Mouse (Mus musculus) MEL-GATA-1-ER (cell line): ENCODE measurements around the gene Cadm1.
A peak's percentile ranks its signal among the peaks of the same experiment; 100 is the strongest.

Experiments
- DNase-seq: peaks from one replicate; pipeline ENCODE4 v3.0.0-alpha.2; 2012; ENCODE audit warnings: low read depth; ENCODE audit errors: extremely low read depth

Cadm1 gene

GRCm38 (mm10) chr9:47733780-47734451, 203.9 kb downstream of the Cadm1 start:
- peak; percentile 74 for DNase-seq

- DNase-seq: no peak
Observed at GRCm38 (mm10) chr9:47734905-47735304, 204.9 kb downstream of the Cadm1 start.

DNA sequence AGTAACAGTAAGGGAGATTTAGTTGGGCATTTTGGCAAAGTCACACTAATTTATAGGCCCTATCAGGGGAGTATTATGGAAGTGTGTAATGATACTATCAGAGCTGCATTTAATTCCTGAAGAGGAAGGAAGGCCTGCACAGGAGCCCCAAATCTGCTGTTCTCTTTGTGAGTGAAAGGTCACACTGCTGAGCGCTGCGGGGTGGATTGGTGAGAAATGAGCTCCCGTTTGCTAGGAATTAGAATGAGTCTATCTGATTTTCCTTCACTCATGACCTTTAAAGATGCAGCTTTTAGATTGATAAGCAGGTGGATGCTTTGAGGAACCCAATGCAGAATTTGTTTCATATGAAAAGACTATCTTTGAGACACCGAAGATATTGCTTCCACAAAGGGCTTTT, 208.8 kb downstream of the Cadm1 start:
- DNase-seq: no peak

- no peak for DNase-seq
Observed at GRCm38 (mm10) chr9:47739276-47739675, 209.3 kb downstream of the Cadm1 start.

- no peak for DNase-seq
Observed at GRCm38 (mm10) chr9:47741751-47742150, 211.8 kb downstream of the Cadm1 start.

DNA sequence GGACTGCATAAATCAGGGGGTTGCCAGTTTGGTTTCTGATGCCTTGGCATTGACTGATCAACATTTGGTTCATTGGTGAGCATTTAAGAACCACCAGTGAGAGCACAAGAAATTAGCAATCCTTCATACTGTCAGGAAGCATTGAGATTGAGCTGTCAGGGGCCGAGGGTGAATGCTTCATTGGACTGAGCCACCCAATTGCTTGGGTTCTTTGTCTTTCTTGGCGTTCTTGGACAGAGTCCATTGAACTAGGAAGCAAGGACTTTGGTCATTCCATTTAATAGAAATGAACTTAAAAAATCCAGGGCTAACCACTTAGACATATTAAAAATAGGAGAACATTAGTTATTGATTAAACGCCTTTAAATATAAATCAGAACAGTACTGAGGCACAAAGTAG, 214.9 kb downstream of the Cadm1 start:
- DNase-seq: no peak

DNA sequence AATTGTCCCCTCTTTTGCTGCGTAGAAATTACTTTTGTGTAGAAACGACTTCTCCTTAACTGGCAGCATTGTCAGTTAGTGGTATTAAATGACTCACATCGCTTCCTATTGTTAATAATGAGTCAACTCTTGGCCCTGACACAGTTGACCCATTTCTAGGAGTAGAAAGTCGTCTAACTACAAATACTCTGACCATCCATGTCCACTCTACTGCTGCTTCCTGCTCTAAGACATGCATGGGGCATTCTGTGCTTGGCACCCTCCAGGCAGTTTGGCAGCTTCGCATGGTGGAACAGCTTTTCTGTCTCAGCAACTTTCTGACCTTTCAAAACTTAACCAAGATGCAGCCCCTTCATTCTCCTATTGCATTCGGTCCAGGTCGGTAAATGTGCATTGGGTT, 215.7 kb downstream of the Cadm1 start:
- no peak for DNase-seq

- no peak for DNase-seq
Observed at GRCm38 (mm10) chr9:47749160-47749559, 219.2 kb downstream of the Cadm1 start.

DNA sequence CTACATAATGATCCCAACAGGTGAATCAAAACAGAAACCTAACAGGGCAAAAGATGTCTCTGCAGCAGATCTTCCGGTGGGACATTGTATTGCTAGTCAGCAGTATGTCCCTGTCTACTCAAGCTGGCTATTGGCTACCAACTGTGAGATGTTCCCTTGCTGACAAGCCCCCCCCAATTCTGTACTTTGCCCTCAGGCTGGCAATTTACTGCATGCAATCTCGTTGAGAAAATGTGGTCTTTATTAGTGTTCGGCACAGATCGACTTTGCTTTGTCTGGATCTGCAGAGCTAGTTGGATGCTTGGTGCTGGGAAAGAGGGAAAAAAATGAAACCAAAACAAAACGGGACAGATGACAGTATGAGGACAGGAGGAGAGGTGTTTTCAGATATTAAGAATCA, 222.5 kb downstream of the Cadm1 start:
- DNase-seq: no peak

GRCm38 (mm10) chr9:47753127-47753526, 223.2 kb downstream of the Cadm1 start:
- DNase-seq: no peak

GRCm38 (mm10) chr9:47755119-47755518, 225.1 kb downstream of the Cadm1 start:
- no peak for DNase-seq

DNA sequence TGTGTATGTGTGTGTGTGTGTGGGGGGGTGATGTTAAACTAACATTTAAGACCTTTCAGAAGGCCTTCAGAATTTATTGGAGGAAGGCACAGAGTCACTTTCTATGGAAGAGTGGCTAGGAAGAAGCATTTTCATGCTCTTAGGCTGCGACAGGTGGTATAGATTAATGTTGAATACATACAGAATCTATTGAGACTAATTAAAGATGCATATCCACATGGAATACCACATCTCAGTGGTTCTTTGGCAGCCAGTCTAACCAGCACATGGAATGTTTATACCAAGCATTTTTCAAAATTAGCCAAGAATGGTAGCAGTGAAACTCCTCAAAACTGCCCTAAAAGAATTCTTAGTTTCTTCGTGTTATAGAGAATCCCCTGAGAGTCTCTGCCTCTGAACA, 227.8 kb downstream of the Cadm1 start:
- no peak for DNase-seq

DNA sequence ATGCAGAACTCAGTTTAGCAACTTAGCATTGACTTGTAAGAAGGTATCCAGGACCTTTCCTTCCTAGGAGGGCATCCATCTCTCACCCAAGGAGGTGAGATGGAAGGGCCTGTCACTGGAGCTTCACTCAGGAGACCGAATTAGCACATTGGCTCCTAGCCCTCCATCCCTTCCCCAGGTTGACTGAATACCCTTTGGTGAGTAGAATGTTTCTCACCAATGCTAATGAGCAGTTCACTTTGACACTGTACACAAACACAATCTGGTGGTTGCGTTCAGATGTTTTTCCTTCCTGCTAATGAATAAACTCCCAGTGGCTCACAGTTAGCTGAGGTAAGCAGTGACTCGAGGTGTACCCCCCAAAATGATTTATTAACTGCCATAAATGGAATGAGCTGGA, 228.3 kb downstream of the Cadm1 start:
- no peak for DNase-seq

DNA sequence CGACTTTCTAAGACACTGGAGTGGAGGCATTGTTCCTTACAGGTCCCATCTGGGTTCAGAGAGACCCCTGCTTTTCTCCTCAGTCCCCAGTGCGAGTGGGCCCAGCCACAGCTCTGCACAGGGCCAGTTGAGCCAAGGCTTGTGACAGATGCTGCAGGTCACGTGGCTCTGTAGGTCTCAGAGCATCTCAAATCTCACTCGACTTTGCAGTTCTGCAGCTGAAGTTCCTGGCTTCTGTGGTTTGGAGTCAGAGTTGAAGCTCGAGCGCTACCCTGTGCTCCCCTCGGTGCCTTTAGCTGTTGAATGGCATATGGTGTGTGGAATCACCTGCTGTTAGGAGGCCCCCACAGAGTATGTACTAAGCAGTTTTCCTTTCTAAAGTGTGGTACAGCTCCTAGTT, 229.8 kb downstream of the Cadm1 start:
- no peak for DNase-seq

DNA sequence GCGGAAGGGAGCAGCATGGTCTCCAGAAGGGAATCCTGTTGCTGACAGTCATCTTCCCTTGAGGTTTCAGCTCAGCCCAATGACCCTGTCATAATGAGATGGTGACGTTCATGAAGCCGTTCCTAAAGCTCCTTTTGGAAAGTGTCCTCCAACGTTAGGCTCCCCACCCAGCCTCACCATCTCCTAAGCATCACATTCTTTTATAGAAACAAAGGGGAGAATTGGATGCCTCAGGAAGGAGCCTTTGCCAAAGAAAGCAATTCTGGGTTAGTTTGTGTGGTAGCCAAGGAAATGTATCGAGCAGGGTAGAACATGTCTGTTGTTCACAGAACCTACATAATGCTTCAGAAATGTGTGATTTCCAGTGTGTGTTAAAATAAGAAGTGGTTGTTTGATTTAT, 231.6 kb downstream of the Cadm1 start:
- no peak for DNase-seq

DNA sequence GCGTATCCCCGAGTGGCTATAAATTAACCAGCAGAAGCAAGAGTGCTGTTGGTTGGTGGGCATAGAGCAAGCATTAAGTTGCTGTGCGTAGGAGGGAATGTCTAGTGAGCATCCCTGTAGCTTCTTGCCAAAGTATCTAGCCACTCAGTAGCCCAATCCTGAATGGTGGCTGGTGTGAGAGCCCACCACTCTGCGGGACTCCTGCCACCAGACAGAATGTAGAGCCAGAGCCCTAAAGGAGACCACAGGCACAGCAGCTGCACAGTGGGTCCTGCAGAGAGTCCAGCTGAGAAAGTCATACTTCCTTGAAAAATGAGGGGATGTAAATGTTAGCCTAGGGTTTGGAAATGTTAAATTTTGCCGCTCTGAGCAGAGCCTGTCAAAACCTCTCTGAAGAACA, 232.9 kb downstream of the Cadm1 start:
- no peak for DNase-seq

DNA sequence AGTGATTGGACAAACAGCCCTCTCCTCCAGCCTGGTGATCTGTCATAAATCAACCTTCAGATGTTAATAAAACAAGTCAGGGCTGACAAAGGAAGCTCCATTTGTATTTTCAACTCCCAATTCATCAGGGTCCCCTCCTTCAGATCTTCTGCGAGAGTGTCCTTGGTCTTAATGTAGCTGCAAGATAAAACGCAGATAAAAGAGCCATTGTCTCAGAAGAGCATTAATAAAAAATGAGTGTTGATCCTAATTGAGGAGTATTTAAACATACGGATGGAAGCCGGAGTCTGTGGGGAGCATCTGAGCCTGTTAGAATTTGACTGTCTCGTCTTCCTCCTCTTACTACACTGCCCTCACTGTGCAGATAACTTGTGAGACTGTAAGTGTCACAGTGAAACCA, 234.9 kb downstream of the Cadm1 start:
- DNase-seq: no peak

GRCm38 (mm10) chr9:47765323-47765722, 235.3 kb downstream of the Cadm1 start:
- no peak for DNase-seq

GRCm38 (mm10) chr9:47766342-47766741, 236.4 kb downstream of the Cadm1 start:
- DNase-seq: no peak

GRCm38 (mm10) chr9:47770836-47771235, 240.9 kb downstream of the Cadm1 start:
- no peak for DNase-seq

GRCm38 (mm10) chr9:47771953-47772352, 242.0 kb downstream of the Cadm1 start:
- no peak for DNase-seq

DNA sequence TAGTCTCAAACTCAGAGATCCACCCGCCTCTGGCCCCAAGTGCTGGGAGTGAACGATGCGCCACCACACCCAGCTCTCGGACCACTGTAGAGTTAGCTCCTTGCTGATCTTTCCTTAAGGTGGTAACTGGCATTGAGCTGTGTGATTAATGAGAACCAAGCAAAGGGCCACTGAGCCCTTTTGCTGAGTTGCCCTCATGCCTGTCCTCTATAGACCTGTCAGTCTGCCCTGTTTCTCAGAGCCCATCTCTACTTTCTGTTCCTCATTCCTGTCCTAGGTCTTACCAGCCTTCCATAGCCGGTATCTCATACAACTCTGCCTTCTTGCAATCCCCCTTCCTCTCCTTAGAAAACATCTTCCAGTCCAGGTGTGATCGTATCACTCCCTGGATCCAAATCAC, 242.8 kb downstream of the Cadm1 start:
- no peak for DNase-seq

DNA sequence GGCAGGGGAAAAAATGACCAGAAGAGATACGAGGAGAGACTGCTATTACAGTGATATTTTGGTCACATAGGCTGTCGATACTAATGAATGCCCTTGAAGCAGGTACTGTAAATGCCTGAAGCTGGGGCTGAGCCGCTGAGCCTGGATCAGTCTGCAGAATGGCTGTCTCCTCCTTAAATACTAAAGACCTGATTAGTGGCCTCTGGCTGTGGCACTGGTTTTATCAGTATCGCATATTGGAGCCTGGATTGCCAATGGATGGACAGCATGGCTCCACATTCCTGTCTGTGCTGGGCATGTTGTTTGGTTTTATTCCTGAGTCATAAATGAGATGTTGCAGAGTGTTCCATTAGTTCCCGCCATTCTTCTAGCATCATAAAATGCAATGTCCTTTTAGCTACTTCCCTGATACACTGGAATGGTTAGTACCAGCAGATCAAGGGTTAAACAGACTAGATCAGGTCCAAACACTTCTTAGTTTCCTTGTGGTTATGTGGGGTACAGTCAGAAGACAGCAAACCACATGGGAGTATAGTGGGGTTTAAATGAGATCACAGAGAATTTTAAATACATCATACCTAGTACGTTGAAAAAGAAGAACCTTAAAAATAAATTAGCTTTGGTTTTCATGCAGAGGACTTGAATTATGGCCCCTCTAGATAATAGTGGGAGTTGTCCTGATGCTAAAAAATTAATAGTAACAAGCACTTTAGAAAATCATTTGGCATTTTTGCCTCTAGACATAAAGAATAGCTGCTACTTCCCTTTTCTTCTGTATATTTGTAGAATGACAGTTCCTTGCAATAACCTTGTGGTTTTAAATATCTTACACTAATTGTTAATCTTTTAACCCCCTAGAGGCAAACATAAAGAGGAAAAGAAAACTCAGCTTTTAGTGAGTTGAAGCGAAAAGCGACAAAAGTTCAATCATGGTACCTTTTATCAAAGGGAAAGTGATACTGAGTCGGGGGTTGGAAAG, 247.3 kb downstream of the Cadm1 start:
- peak; percentile 65 for DNase-seq
